Mouse (Mus musculus): ENCODE results near the gene Fsd2. TPM values are rescaled to one million over a fixed set of nuclear protein-coding genes. Genes with fewer than 3 reads are reported as not detected.

Gene Fsd2
- polyA plus RNA-seq (2015; fragmentation: Nextera tagmentation; extraction: Ambion mirVana): 0.19 and 0.27 TPM in 2 replicates

- 62% methylated on average over 9 of the region's 9 CpGs for WGBS
- no peak within 1 kb of the TSS for H3K4me3 ChIP-seq (ENCODE audit: low read length)
- H3K9me3 ChIP-seq (ENCODE audit: low read length): no peaks in the 10 kb centered on the region
Observed at GRCm38 (mm10) chr7:81566892-81567291, at the start of gene Fsd2. Fsd2 (minus strand) TSS chr7:81566944.

GRCm38 (mm10) chr7:81615031-81615430 lies 48.3 kb upstream of the Fsd2 start:
- H3K4me2 ChIP-seq (replicated peaks; ENCODE audit: low read depth, low read length): no peak overlapping the region
- H3K4me1 ChIP-seq (ENCODE audit: insufficient read depth, low read length): no peaks in the 10 kb centered on the region
- no peak for ATAC-seq (ENCODE audit: low FRiP score, low TSS enrichment)
- no peaks in the 10 kb centered on the region for H3K27me3 ChIP-seq (ENCODE audit: insufficient read depth, low read length)
- H3K9ac ChIP-seq (replicated peaks; ENCODE audit: low read length): no peak overlapping the region
- H3K36me3 ChIP-seq (ENCODE audit: insufficient read depth, low read length): no peaks in the 10 kb centered on the region
- no peaks in the 10 kb centered on the region for H3K9me3 ChIP-seq (ENCODE audit: low read length)
- no peak overlapping the region for H3K4me3 ChIP-seq (ENCODE audit: low read length)
- H3K27ac ChIP-seq (ENCODE audit: low read length): no peak overlapping the region
- 74% methylated on average over 9 of the region's 9 CpGs for WGBS

More at GRCm38 (mm10) chr7:81566892-81567291, at the start of gene Fsd2:
- Histone ChIP-seq H3K27ac (ENCODE audit: low read length) (no peak within 1 kb of the TSS), H3K27me3 (ENCODE audit: insufficient read depth, low read length) (no peaks in the 10 kb centered on the region), H3K4me1 (ENCODE audit: insufficient read depth, low read length) (peaks cover under 1% of the 10 kb centered on the region; the same call in 1 of the 2 replicates), H3K36me3 (ENCODE audit: insufficient read depth, low read length) (no peaks in the 10 kb centered on the region), H3K4me2 (replicated peaks; ENCODE audit: low read depth, low read length) (no peak within 1 kb of the TSS), H3K9ac (replicated peaks; ENCODE audit: low read length) (no peak within 1 kb of the TSS)
- ATAC-seq (ENCODE audit: low FRiP score, low TSS enrichment): no peak

GRCm38 (mm10) chr7:81612856-81613635 lies 46.3 kb upstream of the Fsd2 start:
- 86% methylated on average over 13 of the region's 13 CpGs for WGBS
- H3K27ac ChIP-seq (ENCODE audit: low read length): no peak overlapping the region
- no peaks in the 10 kb centered on the region for H3K4me1 ChIP-seq (ENCODE audit: insufficient read depth, low read length)
- H3K36me3 ChIP-seq (ENCODE audit: insufficient read depth, low read length): no peaks in the 10 kb centered on the region
- H3K27me3 ChIP-seq (ENCODE audit: insufficient read depth, low read length): no peaks in the 10 kb centered on the region
- H3K4me2 ChIP-seq (replicated peaks; ENCODE audit: low read depth, low read length): no peak overlapping the region
- ATAC-seq (ENCODE audit: low FRiP score, low TSS enrichment): no peak
- no peak overlapping the region for H3K4me3 ChIP-seq (ENCODE audit: low read length)
- no peak overlapping the region for H3K9ac ChIP-seq (replicated peaks; ENCODE audit: low read length)
- H3K9me3 ChIP-seq (ENCODE audit: low read length): no peaks in the 10 kb centered on the region

- no peak for ATAC-seq (ENCODE audit: low FRiP score, low TSS enrichment)
- Histone ChIP-seq H3K36me3 (ENCODE audit: insufficient read depth, low read length) (no peaks in the 10 kb centered on the region), H3K4me1 (ENCODE audit: insufficient read depth, low read length) (no peaks in the 10 kb centered on the region), H3K27ac (ENCODE audit: low read length) (no peak overlapping the region), H3K9ac (replicated peaks; ENCODE audit: low read length) (no peak overlapping the region), H3K4me3 (ENCODE audit: low read length) (no peak overlapping the region), H3K27me3 (ENCODE audit: insufficient read depth, low read length) (no peaks in the 10 kb centered on the region), H3K9me3 (ENCODE audit: low read length) (no peaks in the 10 kb centered on the region), H3K4me2 (replicated peaks; ENCODE audit: low read depth, low read length) (no peak overlapping the region)
- WGBS: 69% methylated on average over 18 of the region's 18 CpGs
Observed at GRCm38 (mm10) chr7:81610125-81610524, 43.4 kb upstream of the Fsd2 start.

- Histone ChIP-seq H3K27ac (ENCODE audit: low read length) (no peak overlapping the region), H3K4me1 (ENCODE audit: insufficient read depth, low read length) (no peaks in the 10 kb centered on the region), H3K27me3 (ENCODE audit: insufficient read depth, low read length) (no peaks in the 10 kb centered on the region), H3K9ac (replicated peaks; ENCODE audit: low read length) (no peak overlapping the region), H3K9me3 (ENCODE audit: low read length) (no peaks in the 10 kb centered on the region), H3K4me3 (ENCODE audit: low read length) (no peak overlapping the region), H3K36me3 (ENCODE audit: insufficient read depth, low read length) (no peaks in the 10 kb centered on the region), H3K4me2 (replicated peaks; ENCODE audit: low read depth, low read length) (no peak overlapping the region)
- 55% methylated on average over 5 of the region's 5 CpGs for WGBS
- ATAC-seq (ENCODE audit: low FRiP score, low TSS enrichment): no peak
Observed at GRCm38 (mm10) chr7:81606452-81606851, 39.7 kb upstream of the Fsd2 start.

GRCm38 (mm10) chr7:81605489-81605888 lies 38.7 kb upstream of the Fsd2 start:
- no peaks in the 10 kb centered on the region for H3K4me1 ChIP-seq (ENCODE audit: insufficient read depth, low read length)
- ATAC-seq (ENCODE audit: low FRiP score, low TSS enrichment): no peak
- no peaks in the 10 kb centered on the region for H3K36me3 ChIP-seq (ENCODE audit: insufficient read depth, low read length)
- H3K27me3 ChIP-seq (ENCODE audit: insufficient read depth, low read length): no peaks in the 10 kb centered on the region
- no peaks in the 10 kb centered on the region for H3K9me3 ChIP-seq (ENCODE audit: low read length)
- no peak overlapping the region for H3K27ac ChIP-seq (ENCODE audit: low read length)
- H3K4me3 ChIP-seq (ENCODE audit: low read length): no peak overlapping the region
- 78% methylated on average over 4 of the region's 4 CpGs for WGBS
- no peak overlapping the region for H3K9ac ChIP-seq (replicated peaks; ENCODE audit: low read length)
- H3K4me2 ChIP-seq (replicated peaks; ENCODE audit: low read depth, low read length): no peak overlapping the region

GRCm38 (mm10) chr7:81604991-81605390 lies 38.2 kb upstream of the Fsd2 start:
- no peaks in the 10 kb centered on the region for H3K36me3 ChIP-seq (ENCODE audit: insufficient read depth, low read length)
- no peaks in the 10 kb centered on the region for H3K9me3 ChIP-seq (ENCODE audit: low read length)
- H3K4me2 ChIP-seq (replicated peaks; ENCODE audit: low read depth, low read length): no peak overlapping the region
- no peak overlapping the region for H3K27ac ChIP-seq (ENCODE audit: low read length)
- 86% methylated on average over 5 of the region's 5 CpGs for WGBS
- no peak for ATAC-seq (ENCODE audit: low FRiP score, low TSS enrichment)
- no peak overlapping the region for H3K9ac ChIP-seq (replicated peaks; ENCODE audit: low read length)
- no peaks in the 10 kb centered on the region for H3K4me1 ChIP-seq (ENCODE audit: insufficient read depth, low read length)
- no peak overlapping the region for H3K4me3 ChIP-seq (ENCODE audit: low read length)
- no peaks in the 10 kb centered on the region for H3K27me3 ChIP-seq (ENCODE audit: insufficient read depth, low read length)

GRCm38 (mm10) chr7:81599379-81600280 lies 32.9 kb upstream of the Fsd2 start:
- no peaks in the 10 kb centered on the region for H3K27me3 ChIP-seq (ENCODE audit: insufficient read depth, low read length)
- H3K9ac ChIP-seq (replicated peaks; ENCODE audit: low read length): no peak overlapping the region
- no peaks in the 10 kb centered on the region for H3K9me3 ChIP-seq (ENCODE audit: low read length)
- H3K27ac ChIP-seq (ENCODE audit: low read length): no peak overlapping the region
- no peak for ATAC-seq (ENCODE audit: low FRiP score, low TSS enrichment)
- 67% methylated on average over 8 of the region's 8 CpGs for WGBS
- H3K4me1 ChIP-seq (ENCODE audit: insufficient read depth, low read length): no peaks in the 10 kb centered on the region
- H3K36me3 ChIP-seq (ENCODE audit: insufficient read depth, low read length): peaks cover 17% of the 10 kb centered on the region
- no peak overlapping the region for H3K4me3 ChIP-seq (ENCODE audit: low read length)
- no peak overlapping the region for H3K4me2 ChIP-seq (replicated peaks; ENCODE audit: low read depth, low read length)

GRCm38 (mm10) chr7:81597660-81598059 lies 30.9 kb upstream of the Fsd2 start:
- no peak overlapping the region for H3K9ac ChIP-seq (replicated peaks; ENCODE audit: low read length)
- H3K4me2 ChIP-seq (replicated peaks; ENCODE audit: low read depth, low read length): no peak overlapping the region
- H3K9me3 ChIP-seq (ENCODE audit: low read length): no peaks in the 10 kb centered on the region
- no peaks in the 10 kb centered on the region for H3K27me3 ChIP-seq (ENCODE audit: insufficient read depth, low read length)
- peaks cover 31% of the 10 kb centered on the region for H3K36me3 ChIP-seq (ENCODE audit: insufficient read depth, low read length)
- WGBS: 88% methylated on average over 1 of the region's 1 CpGs
- ATAC-seq (ENCODE audit: low FRiP score, low TSS enrichment): peak; percentile 23; the same call in 1 of the 2 replicates
- no peak overlapping the region for H3K4me3 ChIP-seq (ENCODE audit: low read length)
- no peaks in the 10 kb centered on the region for H3K4me1 ChIP-seq (ENCODE audit: insufficient read depth, low read length)
- no peak overlapping the region for H3K27ac ChIP-seq (ENCODE audit: low read length)

Measured in kidney, embryonic 16.5 days (tissue).